Mouse (Mus musculus): ENCODE measurements around the gene R3hdm2. TPM values are rescaled to one million over a fixed set of nuclear protein-coding genes. Genes with fewer than 3 reads are reported as not detected.

R3hdm2 gene
- polyA plus RNA-seq, 1 experiment, result 63.4 TPM

DNA sequence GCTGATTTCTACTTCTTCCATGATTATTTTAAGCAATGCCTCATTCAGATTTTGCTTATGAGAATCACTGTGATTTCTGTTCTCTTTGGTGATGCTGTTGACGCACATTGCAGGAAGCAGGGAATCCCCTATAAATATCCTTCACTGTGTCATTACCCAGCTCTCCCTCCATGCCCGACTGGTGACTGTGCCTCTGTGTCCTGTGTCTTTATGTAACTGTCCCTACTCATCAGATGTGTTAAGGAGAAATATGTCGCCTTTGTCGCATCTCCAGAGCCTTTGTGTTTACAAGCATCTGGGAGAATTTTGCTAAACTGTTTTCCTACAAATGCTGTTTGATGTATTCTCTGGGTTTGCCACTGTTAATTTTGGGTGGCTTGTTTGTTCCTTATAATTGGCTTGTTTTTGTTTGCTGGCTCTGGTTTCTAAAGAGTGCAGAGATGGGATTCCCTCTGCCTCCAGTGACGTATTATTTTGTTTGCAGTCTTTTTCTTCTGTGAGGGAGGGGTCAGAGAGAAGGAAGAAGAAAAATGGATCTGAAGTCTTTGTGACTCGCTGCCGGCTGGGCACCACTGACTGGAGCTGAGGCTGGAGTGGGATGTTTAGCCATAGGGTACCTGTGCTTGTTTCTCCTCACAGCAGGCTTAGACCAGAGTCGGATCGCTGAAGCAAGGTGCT lies 40.7 kb downstream of the R3hdm2 start:
- Histone ChIP-seq H3K4me2 (ENCODE audit: low read depth) (no peak overlapping the region), H3ac (ENCODE audit: control insufficient read depth, insufficient read length) (no peak overlapping the region), H3K27me3 (ENCODE audit: control insufficient read depth, insufficient read depth, insufficient read length) (no peaks in the 10 kb centered on the region), H3K36me3 (ENCODE audit: control insufficient read depth, insufficient read depth) (no peaks in the 10 kb centered on the region), H3K79me2 (ENCODE audit: control insufficient read depth, insufficient read depth) (peaks cover 20% of the 10 kb centered on the region), H3K4me3 (no peak overlapping the region)
- TF ChIP-seq POLR2A (IDR thresholded peaks at IDR 0.05; ENCODE audit: insufficient read length, low read depth) (no peak), USF1 (IDR thresholded peaks at IDR 0.05; ENCODE audit: low read depth) (no peak), MYOG (IDR thresholded peaks at IDR 0.05; ENCODE audit: control insufficient read depth in 1 of 3, insufficient read depth in 1 of 3, insufficient read length in 2 of 3, low read depth in 2 of 3) (no peak), TCF3 (IDR thresholded peaks at IDR 0.05; ENCODE audit: insufficient read length, low read depth) (no peak), SRF (IDR thresholded peaks at IDR 0.05; ENCODE audit: control insufficient read depth, insufficient read length, low read depth) (no peak), CEBPB (IDR thresholded peaks at IDR 0.05; ENCODE audit: insufficient read depth, poor library complexity, severe bottlenecking) (no peak), MAX (IDR thresholded peaks at IDR 0.05; ENCODE audit: low read depth) (no peak), MYOD1 (IDR thresholded peaks at IDR 0.05; ENCODE audit: control insufficient read depth in 1 of 3, insufficient read length in 2 of 3, low read depth in 2 of 3) (no peak), TCF12 (IDR thresholded peaks at IDR 0.05; ENCODE audit: insufficient read depth, poor library complexity, severe bottlenecking) (no peak), E2F4 (IDR thresholded peaks at IDR 0.05; ENCODE audit: insufficient read depth) (no peak), REST (IDR thresholded peaks at IDR 0.05; ENCODE audit: insufficient read depth, insufficient read length) (no peak), POLR2AphosphoS2 (IDR thresholded peaks at IDR 0.05; ENCODE audit: insufficient read length, low read depth) (no peak)

DNA sequence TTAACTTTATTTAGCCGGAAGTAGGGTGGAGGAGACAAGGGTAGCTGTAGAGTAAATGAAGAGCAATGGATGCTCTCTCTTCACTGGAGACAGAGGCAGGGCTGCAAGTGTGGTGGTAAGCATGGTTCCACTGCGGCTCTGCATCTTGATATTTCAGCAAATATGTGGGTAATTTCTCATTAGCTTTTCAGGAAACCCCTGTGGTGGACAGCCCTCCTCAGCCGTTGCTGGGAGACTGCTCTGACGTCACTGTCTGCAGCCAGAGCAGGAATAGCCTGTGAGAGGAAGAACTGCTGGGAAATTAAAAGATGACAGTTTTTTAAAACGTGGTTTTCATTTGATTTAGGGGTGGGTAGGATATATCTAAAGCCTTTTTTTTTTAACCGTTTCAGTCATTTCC lies 41.9 kb downstream of the R3hdm2 start:
- Histone ChIP-seq H3K27me3 (ENCODE audit: control insufficient read depth, insufficient read depth, insufficient read length) (no peaks in the 10 kb centered on the region), H3K4me3 (no peak overlapping the region), H3K4me2 (ENCODE audit: low read depth) (peak overlapping the region; percentile 42)

DNA sequence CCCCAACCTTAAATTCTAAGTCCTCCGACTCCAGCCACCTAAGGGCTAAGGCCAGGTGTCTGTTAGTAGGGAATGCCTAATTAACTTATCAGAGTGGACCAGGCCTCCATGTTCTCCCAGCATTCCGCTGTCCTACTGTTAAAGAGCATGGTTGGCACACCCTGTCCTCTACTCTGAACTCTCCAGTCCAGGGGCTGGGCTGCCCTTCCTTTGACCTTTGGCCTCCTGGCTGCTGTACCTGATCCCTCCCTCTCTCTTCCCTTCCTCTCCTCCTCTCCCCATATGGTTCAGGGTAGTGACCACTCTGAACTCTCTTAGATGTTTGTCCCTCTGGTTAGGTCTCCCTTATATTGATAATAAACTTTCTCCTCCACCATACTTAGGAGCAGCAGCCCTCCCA lies 45.7 kb downstream of the R3hdm2 start:
- peaks cover 20% of the 10 kb centered on the region for H3K79me2 ChIP-seq (ENCODE audit: control insufficient read depth, insufficient read depth)
- no peak overlapping the region for H3K4me3 ChIP-seq
- H3K4me2 ChIP-seq (ENCODE audit: low read depth), result no peak overlapping the region
- no peaks in the 10 kb centered on the region for H3K27me3 ChIP-seq (ENCODE audit: control insufficient read depth, insufficient read depth, insufficient read length)
- H3K36me3 ChIP-seq (ENCODE audit: control insufficient read depth, insufficient read depth), result no peaks in the 10 kb centered on the region
- no peak overlapping the region for H3ac ChIP-seq (ENCODE audit: control insufficient read depth, insufficient read length)
- TF ChIP-seq MYOD1 (IDR thresholded peaks at IDR 0.05; ENCODE audit: control insufficient read depth in 1 of 3, insufficient read length in 2 of 3, low read depth in 2 of 3), result no peak
- TF ChIP-seq TCF12 (IDR thresholded peaks at IDR 0.05; ENCODE audit: insufficient read depth, poor library complexity, severe bottlenecking), result no peak
- no peak for TF ChIP-seq MYOG (IDR thresholded peaks at IDR 0.05; ENCODE audit: control insufficient read depth in 1 of 3, insufficient read depth in 1 of 3, insufficient read length in 2 of 3, low read depth in 2 of 3)
- TF ChIP-seq CEBPB (IDR thresholded peaks at IDR 0.05; ENCODE audit: insufficient read depth, poor library complexity, severe bottlenecking), result no peak
- TF ChIP-seq POLR2AphosphoS2 (IDR thresholded peaks at IDR 0.05; ENCODE audit: insufficient read length, low read depth), result no peak
- no peak for TF ChIP-seq TCF3 (IDR thresholded peaks at IDR 0.05; ENCODE audit: insufficient read length, low read depth)
- TF ChIP-seq E2F4 (IDR thresholded peaks at IDR 0.05; ENCODE audit: insufficient read depth), result no peak
- TF ChIP-seq USF1 (IDR thresholded peaks at IDR 0.05; ENCODE audit: low read depth), result no peak
- no peak for TF ChIP-seq MAX (IDR thresholded peaks at IDR 0.05; ENCODE audit: low read depth)

More for the DNA sequence above, 41.9 kb downstream of the R3hdm2 start:
- TF ChIP-seq REST (IDR thresholded peaks at IDR 0.05; ENCODE audit: insufficient read depth, insufficient read length) (no peak), TCF3 (IDR thresholded peaks at IDR 0.05; ENCODE audit: insufficient read length, low read depth) (no peak), POLR2A (IDR thresholded peaks at IDR 0.05; ENCODE audit: insufficient read length, low read depth) (no peak), SRF (IDR thresholded peaks at IDR 0.05; ENCODE audit: control insufficient read depth, insufficient read length, low read depth) (no peak), POLR2AphosphoS2 (IDR thresholded peaks at IDR 0.05; ENCODE audit: insufficient read length, low read depth) (no peak), TCF12 (IDR thresholded peaks at IDR 0.05; ENCODE audit: insufficient read depth, poor library complexity, severe bottlenecking) (no peak), MYOD1 (IDR thresholded peaks at IDR 0.05; ENCODE audit: control insufficient read depth in 1 of 3, insufficient read length in 2 of 3, low read depth in 2 of 3) (no peak), USF1 (IDR thresholded peaks at IDR 0.05; ENCODE audit: low read depth) (no peak), MAX (IDR thresholded peaks at IDR 0.05; ENCODE audit: low read depth) (no peak), MYOG (IDR thresholded peaks at IDR 0.05; ENCODE audit: control insufficient read depth in 1 of 3, insufficient read depth in 1 of 3, insufficient read length in 2 of 3, low read depth in 2 of 3) (no peak), CEBPB (IDR thresholded peaks at IDR 0.05; ENCODE audit: insufficient read depth, poor library complexity, severe bottlenecking) (no peak), E2F4 (IDR thresholded peaks at IDR 0.05; ENCODE audit: insufficient read depth) (no peak)
- H3K36me3 ChIP-seq (ENCODE audit: control insufficient read depth, insufficient read depth), result no peaks in the 10 kb centered on the region
- peaks cover 20% of the 10 kb centered on the region for H3K79me2 ChIP-seq (ENCODE audit: control insufficient read depth, insufficient read depth)
- no peak overlapping the region for H3ac ChIP-seq (ENCODE audit: control insufficient read depth, insufficient read length)

DNA sequence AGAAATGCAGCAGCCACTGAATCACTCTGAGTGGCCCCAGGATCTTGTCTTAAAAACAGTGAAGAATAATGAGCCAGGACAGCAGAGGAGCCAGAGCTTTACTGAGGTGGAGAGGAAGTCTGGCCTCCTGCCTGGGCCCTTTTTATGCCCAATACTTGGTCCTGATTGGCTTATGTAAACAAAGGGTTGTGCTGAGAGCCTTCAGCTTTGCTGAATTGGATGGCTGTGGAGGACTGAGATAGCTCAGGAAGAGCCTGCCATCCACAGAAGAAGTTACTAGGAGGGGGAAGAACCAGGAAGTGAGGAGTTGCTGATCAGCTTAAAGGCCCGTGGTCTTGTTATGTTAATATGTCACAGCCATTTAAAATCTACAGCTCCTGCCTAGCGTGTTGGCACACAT lies 46.5 kb downstream of the R3hdm2 start:
- TF ChIP-seq MYOD1 (IDR thresholded peaks at IDR 0.05; ENCODE audit: control insufficient read depth in 1 of 3, insufficient read length in 2 of 3, low read depth in 2 of 3) (no peak), POLR2A (IDR thresholded peaks at IDR 0.05; ENCODE audit: insufficient read length, low read depth) (no peak), TCF3 (IDR thresholded peaks at IDR 0.05; ENCODE audit: insufficient read length, low read depth) (no peak), POLR2AphosphoS2 (IDR thresholded peaks at IDR 0.05; ENCODE audit: insufficient read length, low read depth) (no peak), MAX (IDR thresholded peaks at IDR 0.05; ENCODE audit: low read depth) (no peak), E2F4 (IDR thresholded peaks at IDR 0.05; ENCODE audit: insufficient read depth) (no peak), TCF12 (IDR thresholded peaks at IDR 0.05; ENCODE audit: insufficient read depth, poor library complexity, severe bottlenecking) (no peak), MYOG (IDR thresholded peaks at IDR 0.05; ENCODE audit: control insufficient read depth in 1 of 3, insufficient read depth in 1 of 3, insufficient read length in 2 of 3, low read depth in 2 of 3) (no peak), CEBPB (IDR thresholded peaks at IDR 0.05; ENCODE audit: insufficient read depth, poor library complexity, severe bottlenecking) (no peak), USF1 (IDR thresholded peaks at IDR 0.05; ENCODE audit: low read depth) (no peak), SRF (IDR thresholded peaks at IDR 0.05; ENCODE audit: control insufficient read depth, insufficient read length, low read depth) (no peak), REST (IDR thresholded peaks at IDR 0.05; ENCODE audit: insufficient read depth, insufficient read length) (no peak)
- Histone ChIP-seq H3K4me3 (no peak overlapping the region), H3K4me2 (ENCODE audit: low read depth) (peak overlapping the region; percentile 12), H3K27me3 (ENCODE audit: control insufficient read depth, insufficient read depth, insufficient read length) (no peaks in the 10 kb centered on the region), H3K79me2 (ENCODE audit: control insufficient read depth, insufficient read depth) (peaks cover 20% of the 10 kb centered on the region), H3K36me3 (ENCODE audit: control insufficient read depth, insufficient read depth) (no peaks in the 10 kb centered on the region), H3ac (ENCODE audit: control insufficient read depth, insufficient read length) (no peak overlapping the region)

All from myocyte (in vitro differentiated cells).